In the genomic region with DNA sequence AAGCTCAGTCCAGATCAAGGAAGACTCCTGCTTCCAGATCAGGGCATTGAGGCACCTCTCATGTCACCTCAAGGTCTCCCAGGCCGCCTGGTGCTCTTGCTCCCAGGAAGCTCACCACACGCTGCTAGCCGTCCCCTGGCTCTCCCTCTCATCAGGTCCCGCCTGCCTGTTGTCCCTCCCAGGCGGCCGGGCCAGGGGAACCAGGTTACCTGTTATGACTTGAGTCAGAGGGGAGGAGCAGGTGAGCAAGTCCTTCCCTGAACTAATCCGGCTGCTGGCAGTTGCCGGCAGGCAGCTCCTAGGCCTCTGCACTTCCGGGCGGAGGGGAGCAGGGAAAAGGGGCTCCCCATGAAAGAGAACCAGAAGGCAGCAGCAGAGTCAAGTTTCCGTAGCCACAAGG, we compare ENCODE assay signal across 9 mouse cellular contexts. TPM values are rescaled to one million over a fixed set of nuclear protein-coding genes. Genes with fewer than 3 reads are reported as not detected.
DNase-seq lines count a peak whose midpoint lies in the region; ATAC-seq and TF ChIP-seq lines count a peak whose summit lies in the region.
"Had no signal": no experiment of that assay in that cellular context is flagged by ENCODE, and none has a peak within 500 bp of the region (broad histone marks: within the 10 kb centered on the region; RNA-seq: fewer than 3 reads in every experiment).

No protein-coding gene starts in this region.

- TF ChIP-seq CTCF in cerebellum, adult 2 months (IDR thresholded peaks at IDR 0.05; ENCODE audit: borderline replicate concordance, insufficient read depth, low read depth, low read length) = no peak

- no peak for TF ChIP-seq POLR2A in cerebellum, adult 2 months (IDR thresholded peaks at IDR 0.05; ENCODE audit: borderline replicate concordance, insufficient read depth, low read length)

- no peak for ATAC-seq in forebrain, embryonic 14.5 days
- ATAC-seq in neural tube, embryonic 11.5 days (ENCODE audit: insufficient read depth, low FRiP score, low TSS enrichment) = no peak

- no peaks in the 10 kb centered on the region for H3K27me3 ChIP-seq in forebrain, embryonic 14.5 days (replicated peaks; ENCODE audit: control insufficient read depth, insufficient read depth, low read length)
- H3K27me3 ChIP-seq in neural tube, embryonic 11.5 days (ENCODE audit: control insufficient read depth, insufficient read depth, low read length) = no peaks in the 10 kb centered on the region
- H3K27me3 ChIP-seq in cerebellum, adult 2 months (ENCODE audit: control insufficient read depth, insufficient read depth, low read length) = peaks cover 2% of the 10 kb centered on the region; the same call in 1 of the 2 replicates

- H3K9ac ChIP-seq in forebrain, embryonic 14.5 days (ENCODE audit: low read length) = no peak overlapping the region; the same call in 1 of the 2 replicates
- peak overlapping the region; percentile 37; the same call in 1 of the 2 replicates for H3K9ac ChIP-seq in neural tube, embryonic 11.5 days (ENCODE audit: low read length)

- peak; percentile 46 for DNase-seq in embryo, embryonic 11 days
- DNase-seq in forebrain, embryonic 14.5 days (ENCODE audit: low spot score) = no peak
- peak; percentile 72 to 91 for DNase-seq in kidney, postnatal 25 days
- DNase-seq in neural tube, embryonic 11.5 days (ENCODE audit: low spot score) = no peak
- DNase-seq in Muller cell, postnatal 12 days (ENCODE audit: inconsistent ontology term) = no peak
- DNase-seq in cerebellum, adult 2 months = no peak
- no peak for DNase-seq in frontal cortex, adult 2 months (ENCODE audit: extremely low spot score in 1 of 2, low spot score in 1 of 2)
- DNase-seq in layer of hippocampus, postnatal 14 days (ENCODE audit: low spot score in 2 of 2) = no peak

- no peak overlapping the region for H3K4me3 ChIP-seq in forebrain, embryonic 14.5 days (ENCODE audit: low read depth, low read length)
- H3K4me3 ChIP-seq in neural tube, embryonic 11.5 days (ENCODE audit: low read depth, low read length) = 0 out of 2 replicates have a peak overlapping the region, but pooled peaks have one; percentile 0
- no peak overlapping the region for H3K4me3 ChIP-seq in cerebellum, adult 2 months (replicated peaks; ENCODE audit: insufficient read depth, low read depth, low read length)

- H3K9me3 ChIP-seq in forebrain, embryonic 14.5 days (replicated peaks; ENCODE audit: control insufficient read depth, low read length) = no peaks in the 10 kb centered on the region
- no peaks in the 10 kb centered on the region for H3K9me3 ChIP-seq in neural tube, embryonic 11.5 days (ENCODE audit: control insufficient read depth, low read length)

- H3K4me1 ChIP-seq in forebrain, embryonic 14.5 days (ENCODE audit: control insufficient read depth, insufficient read depth, low read length) = peaks cover 40% of the 10 kb centered on the region
- H3K4me1 ChIP-seq in neural tube, embryonic 11.5 days (ENCODE audit: control insufficient read depth, insufficient read depth, low read length) = peaks cover 49% of the 10 kb centered on the region
- peaks cover 8% of the 10 kb centered on the region for H3K4me1 ChIP-seq in cerebellum, adult 2 months (ENCODE audit: control insufficient read depth, insufficient read depth, low read length)

- peaks cover 18% of the 10 kb centered on the region for H3K36me3 ChIP-seq in forebrain, embryonic 14.5 days (ENCODE audit: control insufficient read depth, insufficient read depth, low read length)
- H3K36me3 ChIP-seq in neural tube, embryonic 11.5 days (ENCODE audit: control insufficient read depth, insufficient read depth, low read length) = peaks cover 8% of the 10 kb centered on the region

- WGBS in forebrain, embryonic 14.5 days = 24% methylated on average over 11 of the region's 11 CpGs
- WGBS in neural tube, embryonic 11.5 days = 20% methylated on average over 11 of the region's 11 CpGs
- 91% methylated on average over 11 of the region's 11 CpGs for WGBS in cerebellum, adult 2 months

- H3K27ac ChIP-seq in forebrain, embryonic 14.5 days (ENCODE audit: low read depth, low read length) = no peak overlapping the region
- H3K27ac ChIP-seq in neural tube, embryonic 11.5 days (ENCODE audit: low read depth, low read length) = no peak overlapping the region
- no peak overlapping the region for H3K27ac ChIP-seq in cerebellum, adult 2 months (ENCODE audit: insufficient read depth, low read length)

- peak overlapping the region; percentile 76 for H3K4me2 ChIP-seq in forebrain, embryonic 14.5 days (ENCODE audit: low read length)
- H3K4me2 ChIP-seq in neural tube, embryonic 11.5 days (ENCODE audit: low read depth) = peak overlapping the region; percentile 70

RNA-seq across cellular contexts. Expression of a gene that starts 3.9 kb away (rescaled TPM):
- polyA plus RNA-seq in forebrain, embryonic 14.5 days (2014; fragmentation: Nextera tagmentation; extraction: Ambion mirVana) = 5.2 and 5.9 TPM in 2 replicates
- polyA plus RNA-seq in neural tube, embryonic 11.5 days (2014; fragmentation: Nextera tagmentation; extraction: Ambion mirVana) = 16.5 and 17.2 TPM in 2 replicates
- 1.4 and 1.8 TPM in 2 replicates for polyA plus RNA-seq in cerebellum, adult 2 months (2012; rRNA removed)
- polyA plus RNA-seq in frontal cortex, adult 2 months (2012; rRNA removed) = 2.8 and 3.3 TPM in 2 replicates
- 1 to 10 TPM; 7.8 to 8.2 TPM for total RNA-seq in layer of hippocampus, postnatal 14 days (2021)

RNA-seq across cellular contexts. Expression of a gene that starts 17.6 kb away (rescaled TPM):
- polyA plus RNA-seq in forebrain, embryonic 14.5 days (2014; fragmentation: Nextera tagmentation; extraction: Ambion mirVana) = not detected in 2 replicates
- polyA plus RNA-seq in neural tube, embryonic 11.5 days (2014; fragmentation: Nextera tagmentation; extraction: Ambion mirVana) = not detected in 2 replicates
- 0.63 and 1.0 TPM in 2 replicates for polyA plus RNA-seq in cerebellum, adult 2 months (2012; rRNA removed)
- polyA plus RNA-seq in frontal cortex, adult 2 months (2012; rRNA removed) = 0.63 and 0.88 TPM in 2 replicates
- total RNA-seq in layer of hippocampus, postnatal 14 days (2021) = 1 to 10 TPM; 3.6 to 5.0 TPM
- polyA plus RNA-seq: liver, embryonic 16.5 days had no signal

RNA-seq across cellular contexts. Expression of a gene that starts 30.5 kb away (rescaled TPM):
- 0.24 TPM in 1 of 2 replicates, not detected in the other for polyA plus RNA-seq in forebrain, embryonic 14.5 days (2014; fragmentation: Nextera tagmentation; extraction: Ambion mirVana)
- not detected in 2 replicates for polyA plus RNA-seq in neural tube, embryonic 11.5 days (2014; fragmentation: Nextera tagmentation; extraction: Ambion mirVana)
- polyA plus RNA-seq in cerebellum, adult 2 months (2012; rRNA removed) = 7.0 and 7.7 TPM in 2 replicates
- polyA plus RNA-seq in frontal cortex, adult 2 months (2012; rRNA removed) = 5.4 and 6.5 TPM in 2 replicates
- 1 to 10 TPM; 8.0 to 9.1 TPM for total RNA-seq in layer of hippocampus, postnatal 14 days (2021)
- polyA plus RNA-seq: liver, embryonic 16.5 days had no signal

Comparison
In these comparisons a context has a peak if more than half of its experiments do, and no peak if none do; other contexts are left out.
1. DNase-seq: peak in embryo, embryonic 11 days (single experiment) and kidney, postnatal 25 days (2 of 2); none in forebrain, embryonic 14.5 days (single experiment), neural tube, embryonic 11.5 days (single experiment), Muller cell, postnatal 12 days (single experiment), cerebellum, adult 2 months (0 of 2), frontal cortex, adult 2 months (0 of 2) and layer of hippocampus, postnatal 14 days (0 of 2).